Mouse (Mus musculus) olfactory bulb, adult 2 months (tissue): Measurements from ENCODE around the gene Nodal.

Source experiments
- CTCF ChIP-seq: fragments of 200-500 bp; IDR thresholded peaks from 2 replicates; pipeline ENCODE4 v1.5.1; 2012; ENCODE audit warnings: low read depth, mild to moderate bottlenecking, low read length, moderate library complexity; ENCODE audit not compliant: insufficient read depth
- POLR2A ChIP-seq: fragments of 200-500 bp; IDR thresholded peaks from 2 replicates; pipeline ENCODE4 v1.6.1; 2012; ENCODE audit warnings: mild to moderate bottlenecking, low read depth, low read length, moderate library complexity; ENCODE audit not compliant: insufficient read depth

DNA sequence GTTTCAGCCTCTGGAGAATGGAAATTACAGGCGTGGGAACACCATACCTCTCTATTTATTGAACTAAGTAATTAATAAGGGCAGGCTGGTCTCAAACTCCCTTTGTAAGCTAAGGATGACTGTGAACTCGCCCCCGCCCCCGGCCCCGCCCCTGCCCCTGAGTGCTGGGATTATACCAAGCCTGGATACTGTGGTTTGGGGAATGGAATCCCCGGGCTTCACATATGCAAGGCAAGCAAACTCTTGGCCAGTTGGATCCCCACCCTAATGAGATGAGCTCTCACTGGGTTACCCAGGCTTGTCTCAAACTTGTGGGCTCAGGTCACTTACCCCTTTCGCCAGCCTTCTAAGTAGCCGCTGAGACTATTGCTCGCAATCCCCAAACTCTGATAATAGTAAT lies 7.6 kb upstream of the Nodal start:
- TF ChIP-seq POLR2A (no peak), CTCF (no peak)
